Mouse (Mus musculus) retina, adult 2 months (tissue): ENCODE data around the gene Mapk1.

Experiments
- DNase-seq: peaks from one replicate; pipeline ENCODE4 v3.0.0-alpha.2; 2012; ENCODE audit warnings: low read depth, low spot score

The Mapk1 gene

DNA sequence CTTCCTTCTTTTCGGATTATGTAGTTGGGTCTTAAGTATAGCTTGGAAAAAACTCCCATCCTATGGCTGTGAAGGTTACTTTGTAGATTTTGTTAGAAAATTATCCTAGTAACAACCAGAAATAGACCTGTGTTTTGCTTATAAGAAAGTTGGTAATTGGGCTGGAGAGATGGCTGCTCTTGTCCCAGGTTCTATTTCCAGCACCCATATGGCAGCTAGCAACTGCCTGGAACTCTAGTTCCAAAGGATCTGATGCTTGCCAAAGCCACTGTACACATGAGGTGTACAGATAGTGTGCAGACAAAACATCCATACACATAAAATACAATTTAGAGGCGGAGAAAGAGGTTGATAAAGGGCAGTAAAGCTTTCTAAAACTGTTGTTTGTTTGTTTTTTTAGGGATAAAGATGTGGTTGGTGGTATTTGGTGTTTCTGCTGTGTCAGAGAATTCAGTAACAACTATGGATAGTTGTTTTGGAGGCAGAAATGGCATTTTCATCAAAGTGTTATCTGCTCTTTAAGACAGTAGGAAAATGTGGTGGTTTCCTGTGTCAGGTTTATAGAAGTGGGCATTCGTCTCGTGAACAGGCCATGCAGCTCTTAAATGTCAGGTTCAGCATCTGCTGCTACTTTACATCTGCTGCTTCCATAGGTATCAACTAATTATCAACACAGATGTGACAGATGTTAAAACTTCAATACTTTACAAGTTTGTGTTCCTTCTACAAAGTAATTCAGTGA lies 32.1 kb downstream of the Mapk1 start:
- no peak for DNase-seq

DNA sequence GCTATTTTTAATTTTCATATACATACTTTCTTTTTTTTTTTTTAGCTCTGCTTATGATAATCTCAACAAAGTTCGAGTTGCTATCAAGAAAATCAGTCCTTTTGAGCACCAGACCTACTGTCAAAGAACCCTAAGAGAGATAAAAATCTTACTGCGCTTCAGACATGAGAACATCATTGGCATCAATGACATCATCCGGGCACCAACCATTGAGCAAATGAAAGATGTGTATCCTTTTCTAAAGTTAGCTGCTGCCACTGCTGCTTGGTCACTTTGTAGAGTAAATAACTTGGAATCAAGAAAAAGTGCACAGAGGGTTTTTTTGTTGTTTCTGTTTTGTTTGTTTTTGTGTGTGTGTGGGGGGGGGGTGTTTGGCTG lies 32.7 kb downstream of the Mapk1 start:
- DNase-seq: no peak

DNA sequence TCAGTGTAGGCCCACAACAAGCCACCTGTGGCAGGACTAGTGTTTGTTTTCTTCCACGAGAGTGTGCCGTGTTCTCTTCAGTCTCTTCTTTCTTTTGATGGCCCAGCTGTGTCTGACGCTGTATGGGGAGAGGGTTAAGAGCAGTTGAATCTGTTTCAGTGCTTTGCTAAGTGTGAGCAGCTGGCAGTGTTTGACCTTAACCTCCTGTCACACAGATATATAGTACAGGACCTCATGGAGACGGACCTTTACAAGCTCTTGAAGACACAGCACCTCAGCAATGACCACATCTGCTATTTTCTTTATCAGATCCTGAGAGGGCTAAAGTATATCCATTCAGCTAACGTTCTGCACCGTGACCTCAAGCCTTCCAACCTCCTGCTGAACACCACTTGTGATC lies 34.9 kb downstream of the Mapk1 start:
- DNase-seq: no peak

DNA sequence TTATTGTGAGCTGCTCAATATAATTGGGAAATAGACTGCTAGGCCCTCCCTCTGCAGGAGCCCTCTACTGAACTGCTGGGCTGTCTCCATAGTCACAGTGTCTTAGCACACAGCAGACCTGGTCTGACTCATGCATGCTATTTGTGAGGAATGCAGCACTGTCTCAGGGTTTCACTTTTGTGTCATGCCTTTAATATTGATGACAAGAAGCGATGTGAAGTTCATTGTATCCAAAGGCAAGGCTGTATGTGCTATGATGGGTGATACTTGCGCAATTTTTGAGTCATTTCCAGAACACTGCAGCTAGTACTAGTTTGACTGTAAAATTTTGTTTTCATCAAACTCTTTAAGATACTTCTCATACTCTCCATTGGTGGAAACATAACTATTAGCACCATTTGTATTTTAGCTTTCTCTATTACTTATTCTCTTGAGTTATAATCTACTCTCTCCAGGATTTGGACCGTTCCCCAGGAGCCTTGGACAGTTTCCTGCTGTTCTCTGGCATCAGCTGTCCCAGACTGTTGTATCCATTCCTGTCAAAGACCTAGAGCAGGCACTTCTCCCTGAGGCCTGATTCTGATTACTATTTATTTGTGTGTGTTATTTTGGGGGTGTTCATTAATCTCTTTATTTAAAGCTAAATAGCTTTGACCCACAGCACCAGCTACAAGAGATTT lies 41.4 kb downstream of the Mapk1 start:
- no peak for DNase-seq

DNA sequence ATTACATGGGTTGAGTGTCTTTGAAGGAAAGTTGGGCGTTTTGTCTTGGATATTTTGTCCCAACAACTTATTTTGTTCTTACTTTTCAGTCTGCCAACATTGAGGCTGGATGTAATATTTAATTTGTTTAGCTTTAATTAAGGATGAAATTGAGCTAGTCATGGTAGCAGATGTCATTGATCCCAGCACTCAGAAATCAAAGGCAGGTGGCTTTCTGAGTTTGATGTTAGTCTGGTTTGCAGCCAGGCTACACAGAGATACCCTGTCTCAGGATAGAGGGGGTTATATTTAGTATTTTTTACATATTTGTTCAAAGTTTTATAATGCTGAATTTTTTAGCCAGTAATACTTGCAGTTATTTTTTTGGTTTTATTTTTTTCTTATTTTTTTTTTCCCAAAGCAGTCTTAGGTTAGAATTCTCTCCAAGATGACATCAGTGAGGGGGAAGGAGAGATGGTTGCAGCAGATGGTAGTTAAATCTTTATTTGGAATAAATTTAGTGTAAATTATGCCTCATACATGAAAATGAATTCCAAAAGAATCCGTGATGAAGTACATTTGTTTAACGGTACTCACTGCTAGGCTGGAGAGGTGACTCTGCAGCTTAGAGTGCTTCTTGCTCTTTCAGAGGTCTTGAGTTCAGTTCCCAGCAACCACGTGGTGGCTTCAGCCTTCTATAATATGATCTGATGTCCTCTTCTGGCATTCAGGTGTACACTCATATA lies 47.0 kb downstream of the Mapk1 start:
- DNase-seq: no peak

GRCm38 (mm10) chr16:17033754-17034153 lies 50.6 kb downstream of the Mapk1 start:
- no peak for DNase-seq

DNA sequence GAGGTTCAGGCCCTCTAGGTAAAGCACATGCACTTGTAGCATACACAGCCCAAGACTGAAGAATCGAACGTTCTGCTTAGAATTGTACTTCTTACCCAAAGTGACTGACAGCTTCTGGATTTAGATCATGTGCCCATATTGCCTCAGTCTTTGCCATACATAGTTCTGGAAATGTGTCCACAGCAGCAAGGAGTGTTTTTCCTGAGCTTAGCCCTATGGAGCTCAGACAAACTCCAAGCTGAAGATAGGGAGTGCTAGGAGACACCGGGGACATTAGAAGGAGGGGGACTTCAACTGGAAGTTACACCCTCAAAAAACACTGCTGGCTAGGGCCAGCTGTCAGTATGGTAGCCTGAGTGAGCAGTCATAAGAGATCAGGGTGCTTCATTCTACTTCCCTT lies 57.5 kb downstream of the Mapk1 start:
- DNase-seq: no peak

DNA sequence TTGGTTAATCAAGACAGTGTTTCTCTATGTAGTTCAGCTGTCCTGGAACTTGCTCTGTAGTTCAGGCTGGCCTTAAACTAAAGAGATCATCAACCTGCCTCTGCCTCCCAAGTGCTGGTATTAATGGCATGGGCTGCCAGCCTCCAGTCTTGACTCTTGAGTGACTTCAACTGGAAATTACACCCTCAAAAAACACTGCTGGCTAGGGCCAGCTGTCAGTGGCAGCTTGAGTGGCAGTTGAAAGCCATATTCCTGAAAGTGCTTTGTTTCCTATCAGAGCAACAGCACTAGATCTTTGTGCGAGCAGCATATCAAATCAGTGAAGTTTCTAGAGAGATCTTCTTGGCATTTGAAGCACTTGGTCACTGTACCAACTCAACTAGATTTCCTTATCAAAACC lies 58.2 kb downstream of the Mapk1 start:
- no peak for DNase-seq

GRCm38 (mm10) chr16:17044320-17044719 lies 61.1 kb downstream of the Mapk1 start:
- DNase-seq: no peak

DNA sequence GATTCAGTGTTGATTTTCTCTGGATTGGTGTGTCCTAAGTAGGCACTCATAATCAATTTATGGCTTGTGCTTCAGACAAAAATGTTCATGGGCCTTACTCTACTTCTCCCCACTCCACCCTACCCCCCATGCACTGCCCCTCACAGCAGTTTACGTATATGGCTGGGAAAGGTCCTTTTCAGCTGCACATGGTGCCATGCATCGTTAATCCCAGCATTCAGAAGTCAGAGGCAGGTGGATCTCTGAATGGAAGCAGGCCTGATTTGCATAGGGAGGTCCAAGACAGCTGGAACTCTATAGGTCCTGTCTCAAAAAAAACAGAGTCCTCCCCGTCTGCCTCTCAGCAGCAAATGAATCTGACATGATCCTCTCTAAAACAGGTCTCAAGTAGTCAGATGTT lies 62.1 kb downstream of the Mapk1 start:
- no peak for DNase-seq

DNA sequence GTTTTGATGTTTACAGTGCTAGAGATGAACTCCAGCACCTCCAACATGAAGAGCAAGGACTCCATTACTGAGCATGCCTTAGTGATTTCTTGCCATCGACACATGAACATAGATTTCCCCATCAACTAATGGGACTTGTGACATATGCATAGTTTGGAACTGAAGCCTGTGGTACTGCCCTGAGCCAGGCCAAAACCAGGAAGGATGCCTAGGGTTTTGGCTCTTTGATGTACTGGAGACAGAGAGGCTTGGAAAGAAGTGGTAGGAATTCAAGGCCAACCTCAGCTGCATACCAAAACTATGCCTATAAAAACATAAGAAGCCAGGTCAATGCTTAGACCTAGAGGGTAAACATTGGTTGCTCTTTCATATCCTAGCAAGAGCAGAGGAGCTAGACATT lies 66.7 kb downstream of the Mapk1 start:
- DNase-seq: no peak

GRCm38 (mm10) chr16:17052087-17052486 lies 68.9 kb downstream of the Mapk1 start:
- DNase-seq: no peak

GRCm38 (mm10) chr16:17053903-17054302 lies 70.7 kb downstream of the Mapk1 start:
- DNase-seq: no peak

DNA sequence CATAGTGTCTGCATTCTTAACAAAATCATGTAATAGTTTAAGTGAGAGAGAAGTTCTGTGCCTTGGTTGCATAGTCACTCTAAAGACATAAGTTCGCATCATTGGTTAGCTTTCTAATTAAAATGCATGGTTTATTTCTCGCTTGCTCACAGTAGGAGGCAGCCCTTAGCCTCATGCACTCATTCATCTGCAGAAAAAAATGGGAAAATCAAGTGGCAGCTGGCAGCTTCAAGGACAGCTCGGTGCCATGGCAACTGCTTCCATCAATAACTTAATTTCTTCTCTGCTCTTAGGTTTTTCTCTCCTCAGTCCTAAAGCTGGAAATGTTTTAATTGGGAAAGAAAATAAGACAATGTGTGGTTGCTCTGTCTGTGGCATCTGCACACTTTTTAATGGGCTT lies 72.4 kb downstream of the Mapk1 start:
- DNase-seq: no peak

GRCm38 (mm10) chr16:17062338-17062737 lies 79.2 kb downstream of the Mapk1 start:
- DNase-seq: no peak

DNA sequence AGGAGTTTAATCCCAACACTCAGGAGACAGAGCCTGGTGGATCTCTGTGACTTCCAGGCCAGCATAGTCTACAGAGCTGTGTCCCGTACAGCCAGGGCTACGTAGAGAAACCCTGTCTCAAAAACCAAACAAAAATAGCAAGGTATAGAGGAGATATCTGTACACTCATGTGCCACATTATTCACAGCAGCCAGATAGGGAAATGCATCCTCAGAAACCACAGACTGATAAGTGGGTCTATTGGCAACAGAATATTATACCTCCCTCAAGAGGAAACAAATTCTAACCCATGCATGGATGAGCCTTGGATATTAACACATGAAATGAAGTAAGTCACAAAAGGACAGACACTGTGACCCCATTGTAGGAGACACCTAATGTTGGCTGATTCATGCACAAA lies 84.4 kb downstream of the Mapk1 start:
- no peak for DNase-seq

DNA sequence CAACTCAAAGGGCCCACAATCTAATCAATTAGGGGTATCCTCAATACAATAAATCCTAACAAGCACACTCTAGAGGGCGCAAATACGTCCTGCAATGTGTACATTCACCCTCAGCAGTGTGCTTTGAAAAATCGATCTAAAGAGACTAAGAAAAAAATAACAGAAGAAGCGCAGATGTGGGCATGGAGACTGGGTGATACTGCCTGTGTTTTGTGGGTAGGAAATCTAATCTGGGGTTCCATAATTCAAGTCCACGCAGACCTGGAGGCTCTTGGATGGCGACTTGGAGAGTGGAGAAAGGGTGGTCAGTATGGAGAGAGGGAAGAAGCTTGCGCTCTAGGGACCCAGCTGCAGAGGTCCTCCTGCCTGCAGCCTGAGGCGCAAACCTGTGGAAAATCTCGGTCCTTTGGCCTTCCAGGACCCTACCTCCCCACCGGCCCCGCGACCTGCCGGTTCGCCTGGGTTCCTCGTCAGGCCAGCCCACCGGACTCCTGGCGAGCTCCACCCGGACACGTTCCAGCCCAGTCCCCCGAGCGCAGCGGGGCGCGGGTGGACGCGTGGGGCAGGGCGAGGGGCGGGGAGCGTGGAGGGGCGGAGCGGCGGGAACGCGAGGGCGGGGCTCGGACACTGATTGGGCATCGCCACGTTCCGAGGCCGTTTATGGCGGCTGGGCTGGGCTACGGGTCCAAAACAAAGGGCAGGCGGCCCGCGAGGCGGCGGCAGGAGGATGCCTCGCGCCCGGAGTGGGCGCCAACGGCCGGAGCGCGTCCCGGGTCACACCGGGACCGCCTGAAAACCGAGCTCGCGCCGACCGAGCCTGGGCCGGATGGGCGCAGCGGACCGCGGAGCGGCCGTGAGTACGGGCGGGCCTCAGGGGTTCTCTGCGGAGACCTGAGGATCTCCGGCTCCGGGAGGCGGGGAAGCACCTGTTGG lies 86.6 kb downstream of the Mapk1 start, which contains the start of gene Ypel1:
Gene Ypel1, plus strand, starts transcription at position 186 of the 933 bp plus-strand sequence.
- DNase-seq: peak; percentile 54

GRCm38 (mm10) chr16:17070716-17071115 lies 87.5 kb downstream of the Mapk1 start:
- no peak for DNase-seq

DNA sequence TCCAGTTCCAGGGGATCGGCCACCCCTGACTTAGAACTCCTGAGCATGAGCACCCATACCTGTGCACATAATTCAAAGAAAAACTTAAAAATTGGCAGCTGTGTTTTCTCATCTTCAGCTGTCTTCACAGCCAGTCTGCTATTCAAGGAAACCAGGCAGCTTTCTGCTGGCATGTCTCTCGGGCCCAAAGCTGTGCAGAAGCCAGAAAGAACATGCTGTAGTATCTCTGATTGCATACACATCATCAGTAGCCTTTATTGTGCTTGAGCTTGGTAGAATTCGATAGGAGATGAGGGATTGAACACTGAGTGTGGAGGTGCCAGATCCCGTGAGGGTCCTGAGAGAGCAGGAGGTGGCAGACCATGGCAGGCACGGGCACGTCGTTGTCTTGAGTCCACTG lies 89.8 kb downstream of the Mapk1 start:
- no peak for DNase-seq

DNA sequence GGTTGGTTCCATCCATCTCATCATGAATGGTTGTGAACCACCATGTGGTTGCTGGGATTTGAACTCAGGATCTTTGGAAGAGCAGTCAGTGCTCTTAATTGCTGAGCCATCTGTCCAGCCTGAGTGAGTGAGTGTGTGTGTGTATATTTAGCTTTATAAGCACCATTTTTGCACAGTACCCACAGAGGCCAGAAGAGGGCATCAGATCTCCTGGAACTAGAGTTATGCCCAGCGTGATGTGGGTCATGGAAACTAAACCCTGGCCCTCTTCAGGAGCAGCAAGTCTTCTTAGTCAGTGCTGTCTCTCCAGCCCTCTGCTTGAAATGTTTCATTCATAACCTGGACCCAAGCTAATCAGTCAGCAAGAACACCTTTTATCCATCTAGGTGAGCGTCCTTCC lies 93.1 kb downstream of the Mapk1 start:
- DNase-seq: no peak

DNA sequence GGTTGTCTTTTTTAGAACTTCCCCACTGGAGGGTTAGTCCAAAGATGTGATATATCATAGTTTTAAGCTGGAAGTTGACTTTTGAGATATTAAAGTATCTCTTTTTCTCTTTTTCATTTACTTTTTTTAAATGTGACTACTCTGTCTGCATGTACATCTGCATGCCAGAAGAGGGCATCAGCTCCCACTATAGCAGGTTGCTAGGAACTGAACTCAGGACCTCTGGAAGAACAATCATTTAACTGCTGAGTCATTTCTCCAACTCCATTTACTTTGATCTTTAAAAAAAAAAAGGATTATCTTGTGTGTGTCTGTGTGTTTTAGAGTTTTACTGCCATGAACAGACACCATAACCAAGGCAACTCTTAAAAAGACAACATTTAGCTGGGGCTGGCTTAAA lies 93.7 kb downstream of the Mapk1 start:
- no peak for DNase-seq

GRCm38 (mm10) chr16:17078101-17078500 lies 94.9 kb downstream of the Mapk1 start:
- DNase-seq: no peak
